9 mouse cellular contexts compared by ENCODE assay signal in the genomic region with DNA sequence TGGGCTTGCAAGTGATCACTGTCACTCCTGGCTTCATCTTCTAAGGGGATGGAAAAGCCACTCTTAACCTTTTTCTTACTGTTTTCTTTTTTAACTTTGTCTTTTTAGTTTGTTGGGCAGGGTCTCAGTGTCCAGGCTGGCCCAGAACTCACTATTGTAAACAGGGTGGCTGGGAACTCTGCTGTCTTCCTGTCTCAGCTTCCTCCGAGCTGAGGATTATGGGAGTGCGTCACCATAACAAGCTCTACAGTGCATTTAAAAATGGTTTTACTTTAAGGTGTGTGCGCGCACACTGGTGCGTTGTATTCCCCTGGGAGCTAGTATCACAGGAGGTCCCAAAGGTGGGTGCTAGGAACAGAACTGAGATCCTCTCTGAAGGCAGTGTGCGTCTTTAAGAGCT. TPM values are rescaled to one million over a fixed set of nuclear protein-coding genes. Genes with fewer than 3 reads are reported as not detected.
DNase-seq lines count a peak whose midpoint lies in the region; ATAC-seq and TF ChIP-seq lines count a peak whose summit lies in the region.
"Had no signal": no experiment of that assay in that cellular context is flagged by ENCODE, and none has a peak within 500 bp of the region (broad histone marks: within the 10 kb centered on the region; RNA-seq: fewer than 3 reads in every experiment).

No protein-coding gene starts in this region.

- no peak for TF ChIP-seq CTCF in thymus, adult 2 months (IDR thresholded peaks at IDR 0.05; ENCODE audit: borderline replicate concordance, control insufficient read depth, extremely low read depth, insufficient read depth, low read length, poor library complexity)
- no peak for TF ChIP-seq CTCF in liver, embryonic 14.5 days (IDR thresholded peaks at IDR 0.05; ENCODE audit: low read depth)

- H3K9me3 ChIP-seq in heart, embryonic 11.5 days (replicated peaks; ENCODE audit: control insufficient read depth, low read length), result no peaks in the 10 kb centered on the region
- no peaks in the 10 kb centered on the region for H3K9me3 ChIP-seq in liver, embryonic 14.5 days (ENCODE audit: control insufficient read depth, low read length)
- H3K9me3 ChIP-seq in neural tube, embryonic 15.5 days (replicated peaks), result no peaks in the 10 kb centered on the region

- peak overlapping the region; percentile 82 for H3K4me2 ChIP-seq in heart, embryonic 11.5 days
- peak overlapping the region; percentile 92 for H3K4me2 ChIP-seq in liver, embryonic 14.5 days (ENCODE audit: low read depth)
- H3K4me2 ChIP-seq in neural tube, embryonic 15.5 days, result peak overlapping the region; percentile 80

- no peak for TF ChIP-seq POLR2A in thymus, adult 2 months (IDR thresholded peaks at IDR 0.05; ENCODE audit: control insufficient read depth, extremely low read depth, insufficient read depth, low read length, poor library complexity)

- no peaks in the 10 kb centered on the region for H3K36me3 ChIP-seq in thymus, adult 2 months (ENCODE audit: control insufficient read depth, insufficient read depth, low read length)
- no peaks in the 10 kb centered on the region for H3K36me3 ChIP-seq in heart, embryonic 11.5 days (ENCODE audit: control insufficient read depth, insufficient read depth, low read length)
- H3K36me3 ChIP-seq in liver, embryonic 14.5 days (replicated peaks; ENCODE audit: control insufficient read depth, insufficient read depth, low read depth), result peaks cover 13% of the 10 kb centered on the region
- H3K36me3 ChIP-seq in neural tube, embryonic 15.5 days, result no peaks in the 10 kb centered on the region

- H3K9ac ChIP-seq in heart, embryonic 11.5 days (ENCODE audit: low read depth, low read length), result peak overlapping the region; percentile 90
- H3K9ac ChIP-seq in liver, embryonic 14.5 days (replicated peaks), result peak overlapping the region; percentile 57
- H3K9ac ChIP-seq in neural tube, embryonic 15.5 days (replicated peaks), result peak overlapping the region; percentile 51

- H3K4me1 ChIP-seq in thymus, adult 2 months (replicated peaks; ENCODE audit: control insufficient read depth, insufficient read depth, low read length), result peaks cover 11% of the 10 kb centered on the region
- H3K4me1 ChIP-seq in heart, embryonic 11.5 days (ENCODE audit: control insufficient read depth, insufficient read depth, low read length), result peaks cover 8% of the 10 kb centered on the region; the same call in 1 of the 2 replicates
- H3K4me1 ChIP-seq in liver, embryonic 14.5 days (replicated peaks; ENCODE audit: control insufficient read depth in 2 of 2, insufficient read depth in 2 of 2, low read length in 1 of 2), result peaks cover 35 to 38% of the 10 kb centered on the region in 2 experiments
- H3K4me1 ChIP-seq in neural tube, embryonic 15.5 days, result peaks cover 13% of the 10 kb centered on the region

- peak; percentile 2; the same call in 1 of the 2 replicates for TF ChIP-seq EP300 in liver, embryonic 14.5 days (IDR thresholded peaks at IDR 0.05; ENCODE audit: low read depth)

- H3K27ac ChIP-seq in thymus, adult 2 months (ENCODE audit: control insufficient read depth, insufficient read depth, low read length), result no peak overlapping the region
- 0 out of 2 replicates have a peak overlapping the region, but pooled peaks have one; percentile 84 for H3K27ac ChIP-seq in heart, embryonic 11.5 days (ENCODE audit: low read depth, low read length)
- peak overlapping the region; percentile 86 for H3K27ac ChIP-seq in liver, embryonic 14.5 days
- peak overlapping the region; percentile 20; the same call in 1 of the 2 replicates for H3K27ac ChIP-seq in neural tube, embryonic 15.5 days (replicated peaks)

- no peak overlapping the region for H3K4me3 ChIP-seq in thymus, adult 2 months (ENCODE audit: control insufficient read depth, insufficient read depth, low read length)
- H3K4me3 ChIP-seq in heart, embryonic 11.5 days (ENCODE audit: low read depth, low read length), result peak overlapping the region; percentile 75
- H3K4me3 ChIP-seq in liver, embryonic 14.5 days (ENCODE audit: insufficient read depth in 1 of 2, low read depth in 2 of 2, low read length in 2 of 2), result peak overlapping the region; percentile 90 to 91
- peak overlapping the region; percentile 52 for H3K4me3 ChIP-seq in neural tube, embryonic 15.5 days (replicated peaks)

- H3K27me3 ChIP-seq in thymus, adult 2 months (ENCODE audit: control insufficient read depth, insufficient read depth, low read length), result no peaks in the 10 kb centered on the region
- H3K27me3 ChIP-seq in heart, embryonic 11.5 days (ENCODE audit: control insufficient read depth, insufficient read depth, low read length), result no peaks in the 10 kb centered on the region
- H3K27me3 ChIP-seq in liver, embryonic 14.5 days (ENCODE audit: control insufficient read depth, insufficient read depth, low read length), result no peaks in the 10 kb centered on the region
- H3K27me3 ChIP-seq in neural tube, embryonic 15.5 days (replicated peaks), result 0 out of 2 replicates have a peak, but pooled peaks cover 6% of the 10 kb centered on the region

- peak; percentile 38 for DNase-seq in thymus, adult 2 months
- DNase-seq in thymus, postnatal 0 days (ENCODE audit: low spot score), result no peak
- no peak for DNase-seq in liver, embryonic 14.5 days (ENCODE audit: low read depth in 3 of 3, low spot score in 3 of 3)
- DNase-seq in layer of hippocampus, postnatal 14 days (ENCODE audit: low spot score in 2 of 2), result no peak
- no peak for DNase-seq in embryo, embryonic 9.5 days (ENCODE audit: extremely low spot score)
- no peak for DNase-seq in frontal cortex, postnatal 36 days (ENCODE audit: low spot score in 2 of 2)

- no peak for ATAC-seq in heart, embryonic 11.5 days (replicated peaks; ENCODE audit: insufficient number of reproducible peaks, low FRiP score, low TSS enrichment)
- ATAC-seq in liver, embryonic 14.5 days (ENCODE audit: insufficient read depth), result no peak
- no peak for ATAC-seq in neural tube, embryonic 15.5 days (ENCODE audit: low FRiP score)

- 92% methylated on average over 6 of the region's 6 CpGs for WGBS in thymus, adult 2 months
- WGBS in heart, embryonic 11.5 days (ENCODE audit: insufficient replicate concordance), result 77% methylated on average over 6 of the region's 6 CpGs
- 75% methylated on average over 6 of the region's 6 CpGs for WGBS in liver, embryonic 14.5 days (ENCODE audit: insufficient replicate concordance)
- WGBS in neural tube, embryonic 15.5 days, result 80% methylated on average over 6 of the region's 6 CpGs

RNA-seq across cellular contexts. Expression of a gene that starts 29.3 kb away (rescaled TPM):
- 42.1 TPM in 2 replicates for polyA plus RNA-seq in thymus, adult 2 months (2012; rRNA removed)
- polyA plus RNA-seq in thymus, postnatal 0 days (2015; fragmentation: Nextera tagmentation; extraction: Ambion mirVana), result 34.0 and 35.4 TPM in 2 replicates
- polyA plus RNA-seq in heart, embryonic 11.5 days (2014; fragmentation: Nextera tagmentation; extraction: Ambion mirVana), result 11.2 and 11.3 TPM in 2 replicates
- polyA plus RNA-seq in liver, embryonic 14.5 days (2012; rRNA removed), result 18.7 and 19.1 TPM in 2 replicates
- polyA plus RNA-seq in liver, embryonic 14.5 days (2014; fragmentation: Nextera tagmentation; extraction: Ambion mirVana), result 27.8 and 34.9 TPM in 2 replicates
- 99.6 and 105 TPM in 2 replicates for polyA plus RNA-seq in neural tube, embryonic 15.5 days (2015; fragmentation: Nextera tagmentation; extraction: Ambion mirVana)
- total RNA-seq in layer of hippocampus, postnatal 14 days (2021), result 100 to 1,000 TPM; 122 to 133 TPM

RNA-seq across cellular contexts. Expression of a gene that starts 29.4 kb away (rescaled TPM):
- 26.4 and 34.1 TPM in 2 replicates for polyA plus RNA-seq in thymus, adult 2 months (2012; rRNA removed)
- polyA plus RNA-seq in thymus, postnatal 0 days (2015; fragmentation: Nextera tagmentation; extraction: Ambion mirVana), result 22.8 and 25.0 TPM in 2 replicates
- 7.2 and 15.2 TPM in 2 replicates for polyA plus RNA-seq in heart, embryonic 11.5 days (2014; fragmentation: Nextera tagmentation; extraction: Ambion mirVana)
- polyA plus RNA-seq in liver, embryonic 14.5 days (2012; rRNA removed), result 127 and 198 TPM in 2 replicates
- polyA plus RNA-seq in liver, embryonic 14.5 days (2014; fragmentation: Nextera tagmentation; extraction: Ambion mirVana), result 60.1 and 70.2 TPM in 2 replicates
- 6.2 and 10.8 TPM in 2 replicates for polyA plus RNA-seq in neural tube, embryonic 15.5 days (2015; fragmentation: Nextera tagmentation; extraction: Ambion mirVana)
- 10 to 100 TPM; 54.1 to 62.0 TPM for total RNA-seq in layer of hippocampus, postnatal 14 days (2021)

RNA-seq across cellular contexts. Expression of a gene that starts 50.4 kb away (rescaled TPM):
- polyA plus RNA-seq in thymus, adult 2 months (2012; rRNA removed), result 0.22 and 0.59 TPM in 2 replicates
- polyA plus RNA-seq in thymus, postnatal 0 days (2015; fragmentation: Nextera tagmentation; extraction: Ambion mirVana), result 0.10 and 0.24 TPM in 2 replicates
- not detected in 2 replicates for polyA plus RNA-seq in heart, embryonic 11.5 days (2014; fragmentation: Nextera tagmentation; extraction: Ambion mirVana)
- 0.28 and 0.41 TPM in 2 replicates for polyA plus RNA-seq in liver, embryonic 14.5 days (2012; rRNA removed)
- polyA plus RNA-seq in liver, embryonic 14.5 days (2014; fragmentation: Nextera tagmentation; extraction: Ambion mirVana), result not detected in 2 replicates
- not detected in 2 replicates for polyA plus RNA-seq in neural tube, embryonic 15.5 days (2015; fragmentation: Nextera tagmentation; extraction: Ambion mirVana)
- total RNA-seq in layer of hippocampus, postnatal 14 days (2021), result not detected
- total RNA-seq: neutrophil, adult 5-6 weeks had no signal
